Mouse (Mus musculus): ENCODE data around the gene Tst.
A peak's percentile ranks its signal among the peaks of the same experiment; 100 is the strongest.

The Tst gene

DNA sequence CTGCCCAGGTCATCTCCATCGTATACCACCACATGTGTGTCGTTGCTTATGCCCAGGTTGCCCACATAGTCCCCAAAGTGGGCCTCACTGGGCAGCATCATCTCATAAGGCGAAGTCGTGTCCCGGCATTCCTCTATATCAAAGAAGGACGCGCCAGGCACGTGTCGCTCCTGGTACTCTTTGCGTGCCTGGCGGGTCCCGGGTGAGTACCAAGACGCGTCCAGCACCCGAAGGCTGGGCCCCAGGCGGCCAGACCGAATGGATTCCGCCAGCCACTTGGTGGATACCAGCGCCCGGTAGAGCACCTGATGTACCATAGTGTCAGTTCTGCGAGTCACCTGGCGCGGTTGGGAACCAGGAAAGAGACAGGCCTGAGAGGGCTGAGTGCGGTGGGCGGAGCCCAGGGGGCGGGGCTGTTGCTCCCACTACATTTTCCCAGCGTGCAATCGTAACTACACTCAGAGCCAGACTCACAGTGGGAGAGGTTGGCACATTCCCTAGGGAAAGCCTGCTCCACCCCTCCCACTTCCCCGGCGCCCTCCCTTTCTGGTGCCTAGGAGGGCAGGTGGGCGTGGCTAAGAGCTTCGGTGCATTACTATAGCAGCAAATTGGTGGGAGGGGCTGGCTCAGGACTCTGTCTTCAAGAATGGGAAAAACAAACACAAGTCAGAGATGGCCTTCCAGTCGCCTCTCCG, at the start of gene Tst:
TSS of gene Tst (minus strand) at position 391 of the 695 bp plus-strand sequence.
- peak; percentile 81 for DNase-seq (ENCODE audit: low spot score)

DNA sequence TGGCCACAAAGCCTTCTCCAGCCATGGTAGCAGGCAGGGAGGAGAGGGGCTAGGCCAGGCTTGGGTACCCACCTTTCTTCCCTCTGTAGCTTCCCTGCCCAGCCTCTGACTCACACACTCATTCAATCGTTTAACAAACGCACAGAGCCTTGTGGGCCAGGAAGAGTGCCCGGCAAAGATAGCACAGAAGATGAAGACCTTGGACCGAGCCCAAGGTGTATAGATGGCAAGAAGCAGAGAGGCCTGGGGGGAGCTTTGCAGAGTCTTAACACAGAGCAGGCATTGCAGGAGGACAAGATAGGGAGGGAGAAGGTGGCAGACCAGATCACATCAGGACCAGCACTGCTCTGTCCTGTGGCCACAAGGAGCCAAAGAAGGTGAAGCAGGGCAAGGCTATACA, 49.5 kb upstream of the Tst start:
- DNase-seq (ENCODE audit: low spot score) = no peak

DNA sequence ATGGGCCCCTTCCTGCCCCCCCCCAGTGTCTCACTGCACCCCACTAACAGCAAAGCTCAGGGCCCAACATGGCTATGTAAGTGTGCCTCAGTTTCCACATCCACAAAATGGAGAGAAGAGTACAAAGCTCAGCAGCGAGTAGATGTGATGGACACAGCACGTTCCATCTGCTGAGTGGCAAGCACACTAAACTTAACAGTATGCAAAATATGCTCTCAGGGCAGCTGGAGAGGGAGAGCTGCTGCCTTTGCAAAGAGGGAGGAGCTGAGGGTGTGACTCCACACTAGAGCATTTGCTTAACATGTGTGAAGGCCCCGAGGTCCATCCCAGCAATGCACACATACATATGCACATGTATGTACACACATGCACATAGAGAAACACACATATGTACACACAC, 47.2 kb upstream of the Tst start:
- no peak for DNase-seq (ENCODE audit: low spot score)

DNA sequence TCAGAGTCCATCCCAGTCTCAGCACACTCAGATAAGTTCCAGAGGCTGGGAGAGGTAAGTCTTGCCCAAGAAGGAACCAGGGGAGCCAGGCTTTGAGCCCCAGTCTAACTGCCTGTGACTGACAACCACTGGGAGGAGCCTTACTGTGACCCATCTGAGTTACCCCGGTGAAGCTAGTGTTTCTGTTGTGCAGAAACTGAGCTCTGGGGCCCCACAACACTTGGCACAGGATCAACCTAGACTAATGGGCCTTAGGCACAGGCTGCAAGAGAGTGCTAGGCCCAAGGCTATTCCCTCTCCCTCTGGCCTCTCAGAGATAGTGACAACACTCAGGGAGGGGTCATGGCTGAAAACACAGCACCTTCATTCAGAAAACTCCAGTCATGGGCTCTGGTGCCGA, 45.5 kb upstream of the Tst start:
- DNase-seq (ENCODE audit: low spot score) = no peak

DNA sequence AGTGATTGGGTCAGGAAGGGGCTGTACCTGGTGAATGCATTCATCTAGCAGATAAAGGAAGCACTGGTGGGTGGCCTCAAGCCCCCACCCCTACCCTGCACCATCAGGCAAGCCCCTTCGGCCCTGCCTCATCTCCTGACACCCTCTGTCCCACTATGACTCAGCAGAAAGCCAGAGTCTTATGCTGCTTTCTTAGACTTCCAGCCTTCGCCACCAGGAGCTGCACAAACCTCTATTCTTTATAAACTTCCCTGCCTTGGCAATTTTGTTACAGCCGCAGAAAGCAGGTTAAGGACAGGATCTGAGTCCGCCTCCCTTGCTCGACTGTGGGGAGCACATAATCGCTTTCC, 44.7 kb upstream of the Tst start:
- no peak for DNase-seq (ENCODE audit: low spot score)

DNA sequence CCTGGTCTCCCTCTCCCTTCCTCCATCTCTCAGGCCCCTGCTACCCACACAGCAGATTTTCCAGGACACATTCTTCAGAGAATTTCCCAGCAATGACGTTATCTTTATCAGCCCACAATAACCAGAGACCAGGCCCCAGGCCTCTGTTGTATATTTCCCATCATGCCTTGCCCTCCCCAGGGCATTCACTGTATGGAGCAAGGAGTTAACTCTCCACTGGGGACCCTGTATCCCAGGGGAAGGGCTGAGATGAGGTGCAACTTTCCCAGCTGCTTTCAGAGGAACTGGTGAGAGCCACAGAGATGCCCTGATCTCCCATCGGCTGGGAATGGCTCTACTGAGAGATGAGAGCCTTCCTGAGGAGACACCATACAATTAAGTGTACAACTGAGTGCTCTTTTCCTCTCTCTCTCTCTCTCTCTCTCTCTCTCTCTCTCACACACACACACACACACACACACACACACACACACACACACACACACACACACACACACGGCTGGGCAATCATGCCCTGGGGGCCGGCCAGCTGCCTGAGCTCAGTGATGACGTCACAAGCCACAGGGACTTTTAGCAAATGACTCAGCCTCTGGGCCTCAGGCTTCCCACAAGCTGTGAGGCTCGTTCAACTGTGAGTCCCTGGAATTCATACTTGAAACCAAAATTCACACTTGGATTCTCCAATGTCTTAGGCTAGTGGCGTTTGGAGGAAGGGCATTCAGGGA, 44.1 kb upstream of the Tst start:
- no peak for DNase-seq (ENCODE audit: low spot score)

DNA sequence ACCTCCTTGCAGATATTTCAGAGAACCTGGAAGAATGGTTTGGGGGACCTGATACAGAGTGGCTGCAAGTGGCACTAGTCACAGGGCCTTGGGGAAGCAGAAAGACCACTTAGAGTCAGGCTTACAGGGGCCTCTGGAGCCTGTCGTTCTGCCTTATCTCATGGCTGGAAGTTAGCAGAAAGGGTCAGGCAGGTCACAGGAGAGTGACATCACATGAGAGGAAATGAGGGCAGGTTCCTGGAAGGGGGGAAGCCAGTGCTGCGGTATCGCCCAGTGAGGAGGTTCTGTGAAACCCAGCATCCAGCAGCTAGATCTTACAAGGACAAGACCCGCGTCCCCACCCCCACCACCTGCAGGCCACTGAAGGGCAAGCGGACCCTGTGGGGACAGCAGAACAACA, 43.4 kb upstream of the Tst start:
- no peak for DNase-seq (ENCODE audit: low spot score)

DNA sequence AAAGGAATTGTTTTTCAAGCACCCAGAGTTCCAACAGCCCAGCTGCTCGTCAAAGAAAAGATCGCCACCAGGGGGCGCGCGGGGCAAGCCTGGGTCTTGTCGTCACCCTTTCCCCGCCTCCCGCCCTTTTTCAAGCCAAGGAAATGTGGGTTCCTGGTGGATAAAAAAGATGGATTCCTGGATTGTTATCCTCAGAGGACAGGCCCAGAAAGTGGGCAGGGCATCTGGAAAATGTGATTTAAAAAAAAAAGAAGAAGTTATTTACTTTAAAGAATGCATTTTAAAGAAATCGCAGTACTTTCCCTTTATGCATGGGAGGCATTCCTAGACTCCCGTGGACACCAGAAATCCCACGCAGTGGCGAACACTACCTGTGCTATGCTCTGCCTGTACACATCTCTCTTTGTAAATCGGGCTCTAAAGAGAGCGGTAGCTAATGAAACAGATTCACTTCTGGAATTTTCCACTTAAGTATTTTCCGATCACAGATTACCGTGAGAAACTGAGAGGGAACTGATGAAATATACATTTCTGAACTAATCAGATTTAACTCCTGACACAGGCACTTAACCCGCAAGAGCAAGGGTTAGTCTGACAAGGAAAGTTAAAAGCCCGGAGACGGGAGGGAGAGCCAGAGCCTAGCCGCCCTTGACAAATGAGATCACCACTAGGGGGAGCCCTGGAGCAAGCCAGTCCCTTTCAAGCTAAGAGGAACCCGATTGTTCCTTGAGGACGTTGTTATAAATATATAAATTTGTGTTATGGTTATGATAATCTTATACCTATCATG, 42.2 kb upstream of the Tst start:
- peak; percentile 98 for DNase-seq (ENCODE audit: low spot score)

DNA sequence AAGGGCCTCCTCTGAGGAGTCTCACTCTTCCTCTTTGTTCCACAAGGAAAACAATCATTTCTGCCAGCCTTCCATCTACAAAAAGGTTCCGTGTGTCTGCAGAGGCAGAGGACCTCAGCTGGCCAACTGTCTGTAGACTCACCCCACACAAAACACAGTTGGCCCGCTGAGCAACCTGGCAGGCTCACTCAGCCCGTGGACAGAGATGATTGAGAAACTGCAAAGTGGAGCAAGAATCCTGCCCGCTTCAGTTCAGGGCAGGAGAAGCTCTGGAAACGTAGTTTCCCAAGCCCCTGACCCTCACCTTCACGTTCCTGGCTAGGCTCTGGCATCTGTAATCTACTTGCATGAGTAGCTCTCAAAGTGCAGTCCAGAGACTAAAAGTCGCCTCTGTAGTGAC, 41.4 kb upstream of the Tst start:
- no peak for DNase-seq (ENCODE audit: low spot score)

DNA sequence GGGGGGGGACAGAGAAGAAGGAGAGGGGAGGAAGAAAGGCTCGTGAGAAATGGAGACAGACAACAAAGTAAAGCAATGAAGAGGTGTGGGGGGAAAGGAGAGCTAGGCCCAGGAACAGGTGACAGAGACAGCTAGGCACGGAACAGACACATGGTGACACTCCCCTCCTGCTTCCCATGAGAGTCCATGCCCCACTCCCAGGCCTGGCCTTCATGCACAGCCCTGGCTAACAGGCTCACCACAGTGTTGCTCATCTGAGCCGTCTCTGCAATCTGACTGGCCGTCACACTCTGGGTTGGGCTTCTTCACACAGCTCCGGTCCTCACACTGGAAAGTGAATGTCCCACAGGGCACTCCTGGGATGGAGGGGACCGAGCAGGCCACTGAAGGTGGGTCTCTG, 38.1 kb upstream of the Tst start:
- no peak for DNase-seq (ENCODE audit: low spot score)

DNA sequence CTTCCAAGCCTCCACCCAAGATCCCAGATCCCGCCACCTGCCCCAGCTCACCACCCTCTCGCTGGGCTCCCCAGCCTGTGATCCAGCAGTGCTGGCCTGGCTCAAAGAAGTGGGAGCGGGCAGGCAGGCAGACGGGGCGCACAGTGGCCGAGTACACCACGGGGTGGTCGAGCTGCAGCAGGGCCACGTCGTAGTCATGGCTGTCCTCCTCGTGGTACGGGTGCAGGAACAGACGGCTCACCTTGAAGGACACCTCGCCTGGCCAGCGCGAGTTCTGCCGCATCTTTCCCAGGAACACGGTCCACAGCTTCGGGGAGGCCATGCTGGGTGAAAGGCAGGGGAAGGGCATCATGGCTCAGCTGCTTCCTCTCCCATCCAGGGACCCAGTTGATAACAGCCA, 36.5 kb upstream of the Tst start:
- DNase-seq (ENCODE audit: low spot score) = no peak

DNA sequence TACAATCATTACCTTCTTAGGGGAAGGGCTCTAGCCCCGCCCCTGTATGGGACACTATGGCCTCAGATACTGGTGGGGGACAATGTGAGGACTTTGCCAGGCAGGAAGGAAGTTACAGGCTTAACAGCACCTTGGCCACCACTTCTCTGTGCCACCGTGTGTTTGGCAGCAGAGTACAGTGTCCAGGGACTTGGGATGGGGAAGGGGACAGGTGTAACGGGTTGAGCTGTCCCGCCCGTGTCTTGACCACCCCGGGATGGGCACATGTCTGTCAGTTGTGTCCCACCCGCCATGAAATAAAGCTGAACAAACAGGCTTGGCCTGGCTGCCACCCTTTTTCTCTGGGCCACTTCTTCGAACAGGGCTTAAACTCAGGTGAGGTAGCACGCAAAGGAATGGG, 33.3 kb upstream of the Tst start:
- DNase-seq (ENCODE audit: low spot score) = no peak

DNA sequence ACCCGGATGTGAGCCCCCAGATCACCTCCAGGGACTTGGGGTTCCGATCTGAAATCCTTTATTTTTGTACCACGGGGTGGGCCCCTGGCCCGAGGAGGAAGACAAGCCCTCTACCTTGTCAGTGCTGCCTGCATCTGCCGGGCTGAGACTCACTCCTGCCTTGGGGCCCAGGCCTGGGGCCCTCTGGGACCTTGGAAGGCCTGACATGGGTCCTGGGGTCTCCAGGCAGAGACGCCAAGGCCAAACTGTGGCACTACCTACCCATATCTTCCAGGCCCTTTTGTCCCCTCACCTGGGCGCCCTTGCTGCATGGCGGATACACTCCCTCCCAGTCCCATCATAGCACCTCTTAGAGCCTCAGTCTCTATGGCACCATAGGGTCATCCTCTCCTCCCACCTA, 32.8 kb upstream of the Tst start:
- DNase-seq (ENCODE audit: low spot score) = no peak

DNA sequence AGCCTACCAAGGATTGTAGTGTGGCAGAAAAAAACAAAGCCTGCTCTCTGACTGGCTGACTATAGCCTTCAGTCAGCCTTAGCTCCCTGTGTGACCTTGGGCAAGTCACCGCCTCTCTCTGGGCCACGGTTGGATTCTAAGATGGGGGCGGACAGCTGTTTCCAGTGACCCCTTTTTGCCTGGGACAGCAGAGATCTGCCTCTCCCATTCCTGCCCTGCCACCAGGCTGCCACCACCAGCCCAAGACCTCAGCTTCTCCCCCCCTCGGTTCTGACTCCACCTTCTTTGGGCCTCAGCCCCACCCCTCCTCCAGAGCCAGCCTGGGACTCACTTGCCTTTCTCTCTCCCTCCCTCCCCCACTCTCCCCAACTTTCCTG, 32.3 kb upstream of the Tst start:
- DNase-seq (ENCODE audit: low spot score) = no peak

DNA sequence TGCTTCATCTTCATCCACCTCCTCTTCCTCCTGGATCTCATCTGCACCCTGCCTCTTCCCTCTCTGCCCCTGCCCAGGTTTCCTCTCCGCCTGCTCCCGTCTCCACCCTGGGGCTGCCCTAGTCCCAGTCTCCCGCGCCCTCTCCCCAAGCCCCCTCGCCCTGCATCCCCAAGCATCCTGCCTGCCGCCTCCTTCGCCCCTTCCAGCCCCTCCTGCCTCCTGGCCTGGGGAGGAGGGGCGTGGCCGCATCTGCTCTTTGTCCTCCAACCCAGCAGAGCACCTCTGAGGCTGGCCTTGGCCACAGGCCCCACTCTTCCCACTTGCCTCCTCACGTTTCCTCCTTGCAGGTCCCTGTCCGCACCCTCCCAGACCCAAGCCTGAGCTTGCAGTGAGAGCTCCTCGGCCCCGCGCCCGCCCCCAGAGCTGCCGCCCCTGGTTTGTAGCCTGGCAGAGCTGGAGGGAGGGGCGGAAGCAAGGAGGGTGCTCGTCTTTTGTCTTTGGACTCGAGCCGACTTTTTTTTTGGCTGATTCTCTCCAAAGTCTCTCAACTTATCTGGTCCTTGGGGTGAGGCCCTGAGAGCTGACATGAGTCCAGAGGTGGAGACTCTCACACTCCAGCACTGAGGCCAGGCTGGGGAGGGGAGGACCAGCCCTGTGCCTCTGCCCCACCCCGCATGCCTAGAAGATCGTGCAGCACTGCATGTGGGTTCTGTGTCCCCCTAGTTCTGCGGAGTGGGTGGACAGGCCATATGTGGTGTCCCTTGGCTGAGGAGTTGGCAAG, 31.7 kb upstream of the Tst start:
- peak; percentile 43 for DNase-seq (ENCODE audit: low spot score)

DNA sequence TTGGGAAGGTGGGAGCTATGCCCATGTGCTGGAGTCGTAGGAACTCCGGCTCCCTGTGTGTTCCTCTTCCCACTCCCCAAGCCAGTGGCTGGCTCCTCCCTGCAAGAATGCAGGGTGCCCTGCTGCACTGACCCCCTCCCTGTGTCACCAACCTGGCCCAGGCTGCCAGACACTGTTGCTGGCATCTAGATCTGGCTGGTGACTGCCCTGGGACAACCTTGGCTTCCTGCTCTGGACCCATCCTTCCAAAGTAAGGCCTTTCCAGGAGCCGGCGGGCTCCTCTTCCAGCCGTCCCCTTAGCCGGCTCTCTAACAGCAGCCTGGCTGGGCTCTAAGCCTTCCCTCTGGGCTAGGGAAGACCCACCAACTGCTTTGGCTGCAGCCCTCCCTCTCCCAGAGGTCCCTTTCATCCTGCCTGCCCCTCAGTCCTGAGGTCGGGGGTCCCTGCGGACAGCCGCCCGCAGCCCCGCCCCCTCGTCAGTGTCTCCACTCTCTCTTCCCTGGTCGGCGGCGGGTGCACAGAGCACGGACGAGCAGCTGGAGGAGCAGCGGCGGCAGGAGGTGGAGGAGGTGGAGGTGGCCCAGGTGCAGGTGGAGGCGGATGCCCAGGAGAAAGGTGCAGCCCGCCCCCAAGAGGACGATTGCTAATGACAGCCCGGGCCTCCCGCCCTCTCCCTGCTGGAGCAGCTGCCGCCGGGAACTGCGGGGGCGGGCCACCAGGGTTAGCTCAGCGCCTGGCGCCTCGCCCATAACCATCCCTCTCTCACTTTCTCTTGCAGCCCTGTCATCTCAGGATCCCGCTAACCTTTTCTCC, 30.9 kb upstream of the Tst start:
- peak; percentile 84 for DNase-seq (ENCODE audit: low spot score)

DNA sequence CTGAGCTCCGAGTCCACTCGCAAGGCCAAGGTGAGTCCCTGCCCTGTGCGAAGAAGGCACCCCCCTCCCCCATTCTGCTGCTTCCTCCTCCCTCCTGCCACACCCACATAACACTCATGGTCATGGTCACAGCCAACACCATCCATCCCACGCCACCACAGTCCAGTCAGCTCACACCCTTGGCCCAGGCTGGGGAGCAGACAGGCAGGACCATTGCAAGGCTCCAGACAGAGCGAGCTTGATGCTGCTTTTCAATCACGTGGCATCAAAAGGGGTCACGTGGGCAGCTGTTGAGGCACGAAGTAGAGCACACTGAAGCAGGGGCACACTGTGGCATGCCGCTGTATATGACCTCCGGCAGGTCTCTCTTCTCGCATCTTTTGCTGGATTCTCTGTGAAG, 30.0 kb upstream of the Tst start:
- no peak for DNase-seq (ENCODE audit: low spot score)

DNA sequence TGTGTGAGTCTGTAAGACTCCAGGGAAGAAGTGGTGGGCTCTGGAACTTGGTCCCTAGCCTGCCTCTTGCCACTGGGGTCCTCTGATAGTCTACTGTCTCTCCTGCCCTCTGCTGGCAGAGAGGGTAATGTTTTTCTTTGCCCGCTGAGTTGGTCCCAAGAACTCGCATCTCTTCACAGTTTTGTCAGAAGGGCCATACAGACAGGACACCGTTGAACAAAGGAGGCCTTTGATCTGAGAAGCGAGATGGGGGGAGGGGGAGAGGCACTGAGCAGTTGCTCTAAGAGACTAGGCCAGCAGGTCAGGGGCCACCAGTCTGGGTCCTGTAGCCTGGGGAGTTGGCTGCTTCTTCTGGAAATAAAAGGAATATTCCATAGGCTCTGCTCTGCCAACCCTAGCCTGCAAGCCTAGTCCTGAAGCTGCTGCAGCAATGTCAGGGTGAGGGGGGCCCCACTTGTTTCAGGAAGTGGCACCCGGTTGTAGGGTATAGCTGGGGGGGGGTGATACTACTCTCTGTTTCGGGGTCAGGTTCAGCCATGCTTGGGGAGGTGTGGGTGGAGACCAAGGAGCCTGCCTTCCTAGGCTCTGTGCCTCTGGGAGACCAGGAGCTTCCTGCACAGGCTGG, 29.3 kb upstream of the Tst start:
- DNase-seq (ENCODE audit: low spot score) = no peak

DNA sequence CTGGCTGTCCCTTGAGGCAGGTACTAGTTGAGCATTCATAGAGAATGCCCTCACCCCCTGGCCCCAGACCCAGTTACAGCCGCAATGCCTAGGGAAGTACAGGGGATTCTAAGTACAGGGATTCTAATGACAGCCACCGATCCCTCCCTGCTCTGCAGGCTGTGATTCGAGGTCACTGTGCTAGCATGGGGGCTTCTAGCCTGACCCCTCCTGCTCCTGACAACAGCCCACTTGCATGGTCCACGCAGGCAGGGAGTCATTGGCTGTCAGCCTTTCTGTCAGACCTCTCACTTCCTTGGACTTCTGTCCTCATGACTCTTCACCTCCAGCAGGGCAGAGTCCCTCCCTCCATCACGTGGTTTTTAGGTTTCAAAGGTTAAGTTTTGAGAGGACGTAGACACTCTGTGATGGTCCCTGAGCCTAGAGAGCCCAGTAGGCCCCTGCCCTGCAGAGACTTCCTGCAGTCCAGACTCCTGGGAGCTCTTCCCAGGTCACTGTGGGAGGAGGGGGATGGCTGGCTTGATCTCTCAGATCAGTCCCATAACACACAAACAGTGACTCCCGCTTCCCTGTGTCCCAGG, 25.9 kb upstream of the Tst start:
- DNase-seq (ENCODE audit: low spot score) = no peak

DNA sequence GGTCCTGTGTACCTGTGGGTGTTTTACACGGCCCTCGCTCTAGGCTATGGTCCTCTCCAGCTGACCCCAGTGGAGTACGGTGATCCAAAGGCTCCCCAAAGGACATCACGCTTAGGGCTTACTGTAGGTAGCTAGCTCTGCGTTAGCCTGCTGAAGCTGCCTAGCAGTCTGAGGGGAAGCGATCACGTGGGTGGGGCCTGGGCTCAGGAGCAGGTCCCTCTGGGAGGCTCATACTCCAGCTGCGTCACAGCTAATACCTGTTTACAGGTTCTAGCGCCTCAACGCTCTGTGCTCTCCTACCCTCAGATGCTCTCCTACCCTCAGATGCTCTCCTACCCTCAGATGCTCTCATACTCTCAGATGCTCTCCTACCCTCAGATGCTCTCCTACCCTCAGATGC, 25.2 kb upstream of the Tst start:
- no peak for DNase-seq (ENCODE audit: low spot score)
